Mouse (Mus musculus) gastrocnemius, adult 8-10 months (tissue): Measurements from ENCODE around the gene Draxin. TPM values are rescaled to one million over a fixed set of nuclear protein-coding genes. Genes with fewer than 3 reads are reported as not detected.

Source experiments
- DNase-seq, 2 experiments: peaks; one replicate each; pipeline ENCODE4 v3.0.0; 2022; ENCODE audit warnings: low spot score in 2 of 2
- total RNA-seq, 4 experiments: library from RNA; stranded (reverse); gene quantifications; 2 replicates each; pipeline ENCODE4 v1.2.4; 2022

Gene Draxin
- total RNA-seq, 4 experiments from 2014 or later: not detected

- peak in 1 of 2 experiments; percentile 54 for DNase-seq
Measured at GRCm38 (mm10) chr4:148084261-148084714, 46.2 kb downstream of the Draxin start.

GRCm38 (mm10) chr4:148083176-148083899 lies 47.2 kb downstream of the Draxin start:
- peak in 1 of 2 experiments; percentile 48 for DNase-seq

GRCm38 (mm10) chr4:148082257-148083044 lies 48.0 kb downstream of the Draxin start:
- DNase-seq: peak in 1 of 2 experiments; percentile 62

- DNase-seq: no peak
Measured at GRCm38 (mm10) chr4:148081201-148081600, 49.3 kb downstream of the Draxin start.

- no peak for DNase-seq
Measured at GRCm38 (mm10) chr4:148080597-148080973, 49.9 kb downstream of the Draxin start.

- no peak for DNase-seq
Measured at GRCm38 (mm10) chr4:148079944-148080596, 50.4 kb downstream of the Draxin start.

GRCm38 (mm10) chr4:148079212-148079611 lies 51.3 kb downstream of the Draxin start:
- DNase-seq: no peak

- no peak for DNase-seq
Measured at GRCm38 (mm10) chr4:148075881-148076280, 54.6 kb downstream of the Draxin start.

GRCm38 (mm10) chr4:148075259-148075658 lies 55.2 kb downstream of the Draxin start:
- peak in 1 of 2 experiments; percentile 63 for DNase-seq

- DNase-seq: no peak
Measured at GRCm38 (mm10) chr4:148074521-148075189, 55.8 kb downstream of the Draxin start.

- DNase-seq: peak in 1 of 2 experiments; percentile 58
Measured at GRCm38 (mm10) chr4:148071508-148071907, 59.0 kb downstream of the Draxin start.

GRCm38 (mm10) chr4:148069602-148070218 lies 60.8 kb downstream of the Draxin start:
- no peak for DNase-seq

GRCm38 (mm10) chr4:148067346-148067745 lies 63.2 kb downstream of the Draxin start:
- DNase-seq: no peak

GRCm38 (mm10) chr4:148066401-148066744 lies 64.1 kb downstream of the Draxin start:
- DNase-seq: peak in 1 of 2 experiments; percentile 34

GRCm38 (mm10) chr4:148065702-148066400 lies 64.6 kb downstream of the Draxin start:
- no peak for DNase-seq

GRCm38 (mm10) chr4:148061086-148061480 lies 69.4 kb downstream of the Draxin start:
- DNase-seq: no peak

- no peak for DNase-seq
Measured at GRCm38 (mm10) chr4:148060120-148061085, 70.1 kb downstream of the Draxin start.

GRCm38 (mm10) chr4:148058993-148059392 lies 71.5 kb downstream of the Draxin start:
- DNase-seq: no peak

- no peak for DNase-seq
Measured at GRCm38 (mm10) chr4:148058218-148058819, 72.2 kb downstream of the Draxin start.
